Mouse (Mus musculus): ENCODE measurements around the gene Txnip.

- no peak for TF ChIP-seq ZC3H11A (IDR thresholded peaks at IDR 0.05; ENCODE audit: borderline replicate concordance, low read depth, low read length)
- no peak for TF ChIP-seq MAFK (IDR thresholded peaks at IDR 0.05; ENCODE audit: insufficient read depth, low read depth, low read length)
- TF ChIP-seq CHD2 (IDR thresholded peaks at IDR 0.05; ENCODE audit: low read depth, low read length) = no peak
These were observed 11.7 kb downstream of the Txnip start for GRCm38 (mm10) chr3:96569506-96569905.

Data from ES-E14 (cell line).